Mouse (Mus musculus): ENCODE measurements around the gene Smco3. TPM values are rescaled to one million over a fixed set of nuclear protein-coding genes. Genes with fewer than 3 reads are reported as not detected.
"Not testable (repeated sequence)": the region's sequence is repeated elsewhere in the genome, so short reads cannot be mapped to it uniquely, and the experiment has no call there.

Gene Smco3
- total RNA-seq, 1 experiment from 2014 or later = not detected

GRCm38 (mm10) chr6:136813117-136813516, 22.1 kb downstream of the Smco3 start:
- ATAC-seq (replicated peaks in 1 of 2; ENCODE audit: insufficient read depth in 1 of 2, low FRiP score in 2 of 2, low TSS enrichment in 1 of 2, low read depth in 1 of 2, poor library complexity in 2 of 2, severe bottlenecking in 2 of 2) = no peak

- ATAC-seq (replicated peaks in 1 of 2; ENCODE audit: insufficient read depth in 1 of 2, low FRiP score in 2 of 2, low TSS enrichment in 1 of 2, low read depth in 1 of 2, poor library complexity in 2 of 2, severe bottlenecking in 2 of 2) = no peak
Measured at GRCm38 (mm10) chr6:136811196-136811595, 24.1 kb downstream of the Smco3 start.

DNA sequence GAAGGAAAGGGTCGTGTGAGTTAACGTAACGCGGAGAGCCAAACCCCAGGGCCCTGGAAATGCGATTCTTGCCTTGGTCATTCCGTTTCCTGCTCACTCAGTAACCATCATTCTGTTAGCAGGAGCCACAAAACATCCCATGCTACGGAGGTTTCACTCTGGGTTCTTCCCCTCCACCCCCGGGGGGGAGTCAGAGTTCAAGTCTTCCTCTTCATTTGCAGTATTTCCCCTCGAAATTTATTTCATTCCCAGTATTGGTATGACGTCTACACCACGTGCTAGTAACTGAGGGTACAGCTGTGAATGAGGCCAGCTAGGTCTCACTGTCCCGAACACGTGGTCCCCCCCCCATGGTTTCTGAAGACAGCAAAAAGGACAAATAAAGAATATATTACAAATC, 25.6 kb downstream of the Smco3 start:
- no peak for ATAC-seq (replicated peaks in 1 of 2; ENCODE audit: insufficient read depth in 1 of 2, low FRiP score in 2 of 2, low TSS enrichment in 1 of 2, low read depth in 1 of 2, poor library complexity in 2 of 2, severe bottlenecking in 2 of 2)

DNA sequence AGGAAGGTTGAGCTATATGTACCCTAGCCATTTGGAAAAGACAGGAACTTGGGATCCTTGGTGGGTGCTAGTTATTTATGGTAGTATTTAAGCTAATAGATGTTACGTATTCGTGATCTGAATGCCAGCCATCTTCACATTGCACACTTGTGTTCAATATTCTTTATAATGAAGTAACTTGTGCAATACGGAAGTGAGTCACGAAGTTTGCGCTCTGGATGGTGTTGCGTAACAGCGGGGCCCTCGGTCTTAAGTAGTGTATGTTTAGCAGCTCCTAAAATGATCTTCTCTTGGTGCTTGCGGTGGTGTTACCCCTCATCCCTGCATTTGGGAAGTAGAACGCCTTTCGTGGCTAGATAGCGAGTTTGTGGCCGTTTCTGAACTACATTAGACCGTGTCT, 26.2 kb downstream of the Smco3 start:
- peak; percentile 34 to 46 for ATAC-seq (replicated peaks in 1 of 2; ENCODE audit: insufficient read depth in 1 of 2, low FRiP score in 2 of 2, low TSS enrichment in 1 of 2, low read depth in 1 of 2, poor library complexity in 2 of 2, severe bottlenecking in 2 of 2)

GRCm38 (mm10) chr6:136808631-136809046, 26.6 kb downstream of the Smco3 start:
- ATAC-seq (replicated peaks in 1 of 2; ENCODE audit: insufficient read depth in 1 of 2, low FRiP score in 2 of 2, low TSS enrichment in 1 of 2, low read depth in 1 of 2, poor library complexity in 2 of 2, severe bottlenecking in 2 of 2) = peak in 1 of 2 experiments; percentile 15; a peak in 2 of 4 replicates

- peak; percentile 71 to 75 for ATAC-seq (replicated peaks in 1 of 2; ENCODE audit: insufficient read depth in 1 of 2, low FRiP score in 2 of 2, low TSS enrichment in 1 of 2, low read depth in 1 of 2, poor library complexity in 2 of 2, severe bottlenecking in 2 of 2)
Measured at GRCm38 (mm10) chr6:136808014-136808417, 27.2 kb downstream of the Smco3 start, which contains the start of gene H2afj. Gene H2afj (plus strand): TSS chr6:136808244.

GRCm38 (mm10) chr6:136807395-136808013, 27.7 kb downstream of the Smco3 start:
- ATAC-seq (replicated peaks in 1 of 2; ENCODE audit: insufficient read depth in 1 of 2, low FRiP score in 2 of 2, low TSS enrichment in 1 of 2, low read depth in 1 of 2, poor library complexity in 2 of 2, severe bottlenecking in 2 of 2) = no peak

DNA sequence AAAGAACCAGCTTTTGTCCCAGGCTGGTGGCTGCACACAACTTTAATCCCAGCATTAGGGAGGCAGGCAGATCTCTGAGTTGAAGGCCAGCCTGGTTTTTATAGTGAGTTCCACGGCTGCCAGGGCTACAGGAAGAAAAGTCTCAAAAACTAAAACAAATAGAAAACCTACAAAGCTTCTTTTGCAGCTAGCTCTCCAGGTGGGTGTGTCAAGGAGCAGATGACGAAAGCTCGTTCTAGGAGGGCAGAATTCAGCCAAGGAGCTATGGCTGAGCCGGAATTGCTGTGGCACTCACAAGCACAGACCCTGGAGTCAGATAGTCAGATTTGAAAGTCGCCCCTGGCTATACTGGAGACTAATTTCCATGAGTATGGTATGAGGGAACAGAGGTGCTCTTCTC, 28.4 kb downstream of the Smco3 start:
- no peak for ATAC-seq (replicated peaks in 1 of 2; ENCODE audit: insufficient read depth in 1 of 2, low FRiP score in 2 of 2, low TSS enrichment in 1 of 2, low read depth in 1 of 2, poor library complexity in 2 of 2, severe bottlenecking in 2 of 2)

GRCm38 (mm10) chr6:136805409-136805775, 29.9 kb downstream of the Smco3 start:
- no peak for ATAC-seq (replicated peaks in 1 of 2; ENCODE audit: insufficient read depth in 1 of 2, low FRiP score in 2 of 2, low TSS enrichment in 1 of 2, low read depth in 1 of 2, poor library complexity in 2 of 2, severe bottlenecking in 2 of 2)

GRCm38 (mm10) chr6:136804705-136805408, 30.4 kb downstream of the Smco3 start:
- no peak for ATAC-seq (replicated peaks in 1 of 2; ENCODE audit: insufficient read depth in 1 of 2, low FRiP score in 2 of 2, low TSS enrichment in 1 of 2, low read depth in 1 of 2, poor library complexity in 2 of 2, severe bottlenecking in 2 of 2)

GRCm38 (mm10) chr6:136803739-136804633, 31.3 kb downstream of the Smco3 start, which contains the start of gene Hist4h4:
Gene Hist4h4 (minus strand): TSS chr6:136804415.
- ATAC-seq (replicated peaks in 1 of 2; ENCODE audit: insufficient read depth in 1 of 2, low FRiP score in 2 of 2, low TSS enrichment in 1 of 2, low read depth in 1 of 2, poor library complexity in 2 of 2, severe bottlenecking in 2 of 2) = peak; percentile 65 to 70

DNA sequence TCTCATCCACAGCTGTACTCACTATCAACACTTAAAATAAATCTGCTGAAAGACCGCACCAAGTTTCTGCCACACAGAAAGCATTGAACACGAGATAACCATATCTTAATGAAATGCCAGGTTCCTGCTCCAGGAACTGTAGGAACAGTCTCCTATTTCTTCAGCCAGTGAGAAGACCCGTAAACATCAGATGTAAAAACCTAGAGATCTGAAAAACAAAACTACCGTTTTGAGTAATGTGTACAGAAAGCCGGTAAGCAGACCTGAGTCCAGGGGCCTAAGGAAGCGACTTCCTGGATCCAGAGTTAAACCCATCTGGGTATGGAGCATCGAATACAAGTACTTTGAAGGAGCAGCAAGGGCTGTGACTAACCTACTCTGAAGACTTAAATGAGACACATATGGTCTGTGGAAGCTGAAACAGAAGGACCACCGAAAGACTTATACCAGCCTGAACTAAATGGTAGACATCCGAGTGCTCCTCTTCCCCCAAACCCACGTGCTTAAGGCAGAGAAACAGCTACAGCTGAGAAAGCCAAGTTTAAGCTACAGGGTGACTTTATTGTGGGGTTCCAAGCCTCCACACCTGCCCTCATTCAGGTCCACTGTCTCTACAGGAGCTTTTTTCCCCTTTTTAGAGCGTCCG, 32.0 kb downstream of the Smco3 start:
- no peak; a peak in 1 of 4 replicates for ATAC-seq (replicated peaks in 1 of 2; ENCODE audit: insufficient read depth in 1 of 2, low FRiP score in 2 of 2, low TSS enrichment in 1 of 2, low read depth in 1 of 2, poor library complexity in 2 of 2, severe bottlenecking in 2 of 2)

- no peak for ATAC-seq (replicated peaks in 1 of 2; ENCODE audit: insufficient read depth in 1 of 2, low FRiP score in 2 of 2, low TSS enrichment in 1 of 2, low read depth in 1 of 2, poor library complexity in 2 of 2, severe bottlenecking in 2 of 2)
Measured at GRCm38 (mm10) chr6:136801274-136801673, 34.0 kb downstream of the Smco3 start.

GRCm38 (mm10) chr6:136800710-136801109, 34.5 kb downstream of the Smco3 start:
- ATAC-seq (replicated peaks in 1 of 2; ENCODE audit: insufficient read depth in 1 of 2, low FRiP score in 2 of 2, low TSS enrichment in 1 of 2, low read depth in 1 of 2, poor library complexity in 2 of 2, severe bottlenecking in 2 of 2) = no peak

- ATAC-seq (replicated peaks in 1 of 2; ENCODE audit: insufficient read depth in 1 of 2, low FRiP score in 2 of 2, low TSS enrichment in 1 of 2, low read depth in 1 of 2, poor library complexity in 2 of 2, severe bottlenecking in 2 of 2) = not testable (repeated sequence)
Measured at GRCm38 (mm10) chr6:136797874-136798693, 37.2 kb downstream of the Smco3 start.

- no peak for ATAC-seq (replicated peaks in 1 of 2; ENCODE audit: insufficient read depth in 1 of 2, low FRiP score in 2 of 2, low TSS enrichment in 1 of 2, low read depth in 1 of 2, poor library complexity in 2 of 2, severe bottlenecking in 2 of 2)
Measured at GRCm38 (mm10) chr6:136795850-136796249, 39.4 kb downstream of the Smco3 start.

- ATAC-seq (replicated peaks in 1 of 2; ENCODE audit: insufficient read depth in 1 of 2, low FRiP score in 2 of 2, low TSS enrichment in 1 of 2, low read depth in 1 of 2, poor library complexity in 2 of 2, severe bottlenecking in 2 of 2) = no peak
Measured at GRCm38 (mm10) chr6:136795110-136795509, 40.1 kb downstream of the Smco3 start.

All from hematopoietic stem cell, adult 5-6 weeks (primary cell).